Mouse (Mus musculus): ENCODE results near the gene Fezf1. TPM values are rescaled to one million over a fixed set of nuclear protein-coding genes. Genes with fewer than 3 reads are reported as not detected.

Gene Fezf1
- polyA plus RNA-seq, 1 experiment = not detected

DNA sequence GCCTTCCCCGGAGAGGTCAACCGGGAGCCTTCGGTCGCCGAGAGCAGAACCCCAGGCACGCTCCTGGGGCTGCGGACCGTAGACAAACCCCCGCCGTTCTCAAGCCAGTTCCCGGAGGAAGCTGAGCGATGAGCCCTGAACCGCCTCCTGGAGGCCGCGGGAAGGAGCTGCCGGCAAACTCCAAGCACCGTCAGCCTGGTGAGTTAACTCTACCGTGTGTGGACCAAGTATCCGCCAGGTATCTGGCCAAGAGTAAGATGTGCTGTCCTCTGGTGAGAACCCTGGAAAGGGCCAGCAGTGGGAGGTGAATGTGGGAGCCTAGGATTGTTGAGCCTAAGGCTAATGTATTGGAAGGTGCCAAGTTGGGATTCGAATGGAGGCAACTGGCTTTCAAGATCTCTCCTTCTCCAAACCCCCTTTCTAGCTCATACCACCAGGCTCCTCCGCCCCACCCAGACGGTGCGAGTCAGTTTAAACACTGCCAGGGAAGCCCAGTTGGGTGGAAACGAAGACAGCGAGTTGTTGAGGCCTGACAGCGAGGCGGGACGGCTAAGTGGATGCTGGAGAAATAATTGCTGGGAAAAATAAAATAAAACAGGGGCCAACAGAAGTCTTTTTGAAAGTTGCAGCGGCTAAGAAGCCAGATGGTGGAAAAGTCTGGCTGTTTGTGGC is 1.6 kb upstream of the Fezf1 start:
- H3K27me3 ChIP-seq (ENCODE audit: control insufficient read depth, insufficient read depth, low read length, poor library complexity, severe bottlenecking) = peaks cover 30% of the 10 kb centered on the region
- H3K36me3 ChIP-seq (ENCODE audit: control insufficient read depth, insufficient read depth, low read length, poor library complexity, severe bottlenecking) = no peaks in the 10 kb centered on the region
- TF ChIP-seq EP300 (IDR thresholded peaks at IDR 0.05; ENCODE audit: insufficient read depth, low read depth, low read length) = no peak
- TF ChIP-seq CTCF (IDR thresholded peaks at IDR 0.05; ENCODE audit: low read depth, low read length) = no peak
- no peak for TF ChIP-seq POLR2A (IDR thresholded peaks at IDR 0.05; ENCODE audit: insufficient read depth, low read length)
- H3K4me1 ChIP-seq (ENCODE audit: control insufficient read depth, insufficient read depth, low read length) = no peaks in the 10 kb centered on the region
- H3K27ac ChIP-seq (ENCODE audit: insufficient read depth, low read length) = no peak overlapping the region
- no peaks in the 10 kb centered on the region for H3K9me3 ChIP-seq (replicated peaks; ENCODE audit: control insufficient read depth, insufficient read depth, low read length, poor library complexity, severe bottlenecking)
- H3K4me3 ChIP-seq (ENCODE audit: low read depth, low read length) = peak overlapping the region; percentile 56
- peak overlapping the region; percentile 31; the same call in 1 of the 2 replicates for H3K9ac ChIP-seq (ENCODE audit: low read depth, poor library complexity, severe bottlenecking)

DNA sequence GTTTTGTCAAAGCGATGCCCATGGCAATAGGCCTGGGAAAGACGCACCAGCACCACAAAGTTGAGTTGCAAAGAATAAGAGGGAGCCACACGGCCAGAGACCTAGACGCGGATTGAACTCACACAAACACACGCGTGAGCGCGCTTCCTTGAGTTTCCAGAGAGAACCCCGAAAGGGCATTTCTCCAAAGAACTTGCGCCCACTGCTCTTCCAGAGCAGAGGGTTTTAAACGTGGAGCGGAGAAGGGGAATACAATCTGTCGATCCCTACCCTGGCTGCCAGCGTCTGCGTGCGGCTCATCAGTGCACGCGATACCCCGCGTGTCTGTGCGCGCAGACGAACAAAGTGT is 865 bp upstream of the Fezf1 start:
- H3K27ac ChIP-seq (ENCODE audit: insufficient read depth, low read length) = no peak overlapping the region
- H3K9me3 ChIP-seq (replicated peaks; ENCODE audit: control insufficient read depth, insufficient read depth, low read length, poor library complexity, severe bottlenecking) = no peaks in the 10 kb centered on the region
- peaks cover 28% of the 10 kb centered on the region for H3K27me3 ChIP-seq (ENCODE audit: control insufficient read depth, insufficient read depth, low read length, poor library complexity, severe bottlenecking)
- H3K4me3 ChIP-seq (ENCODE audit: low read depth, low read length) = peak overlapping the region; percentile 50
- H3K9ac ChIP-seq (ENCODE audit: low read depth, poor library complexity, severe bottlenecking) = 0 out of 2 replicates have a peak overlapping the region, but pooled peaks have one; percentile 31
- TF ChIP-seq CTCF (IDR thresholded peaks at IDR 0.05; ENCODE audit: low read depth, low read length) (no peak), POLR2A (IDR thresholded peaks at IDR 0.05; ENCODE audit: insufficient read depth, low read length) (no peak)
- no peaks in the 10 kb centered on the region for H3K36me3 ChIP-seq (ENCODE audit: control insufficient read depth, insufficient read depth, low read length, poor library complexity, severe bottlenecking)
- no peaks in the 10 kb centered on the region for H3K4me1 ChIP-seq (ENCODE audit: control insufficient read depth, insufficient read depth, low read length)

DNA sequence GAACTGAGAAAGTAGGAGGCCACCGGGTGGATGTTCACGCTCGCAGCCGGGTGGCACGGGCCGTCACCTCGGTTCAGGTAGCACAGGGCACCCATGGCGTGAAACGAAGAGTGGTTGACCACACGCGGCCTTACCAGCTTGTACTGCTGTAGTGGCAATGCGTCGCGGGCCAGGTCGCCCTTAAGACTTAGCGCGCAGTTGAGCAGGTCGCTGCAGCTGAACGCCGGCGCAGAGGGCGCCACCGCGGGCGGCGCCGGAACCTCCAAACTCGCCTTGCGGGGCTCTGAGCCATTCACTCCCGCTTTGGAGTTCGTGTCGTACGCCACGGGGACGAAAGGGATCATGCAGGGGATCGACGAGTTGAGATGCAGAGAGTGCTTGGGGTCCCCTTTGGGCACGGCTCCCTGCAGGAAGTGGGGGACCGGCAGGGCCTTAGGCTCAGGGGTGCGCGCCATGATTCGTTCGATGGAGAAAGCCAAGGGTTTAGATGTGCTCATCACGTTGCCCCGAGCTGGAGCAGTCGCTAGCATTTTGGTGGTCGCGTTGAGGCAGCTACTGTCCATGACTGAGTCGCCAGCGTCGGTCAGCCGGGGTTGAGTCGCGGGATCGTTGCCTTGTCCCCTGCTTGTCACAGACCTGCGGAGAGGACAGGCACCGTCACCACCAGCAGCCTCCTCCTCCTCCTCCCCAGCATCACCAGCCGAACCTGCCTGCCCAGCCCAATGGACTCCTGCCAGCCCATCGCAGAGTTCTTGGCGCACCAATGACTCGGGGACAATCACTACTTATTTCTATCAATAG is 450 bp downstream of the Fezf1 start:
- Histone ChIP-seq H3K4me3 (ENCODE audit: low read depth, low read length) (peak overlapping the region; percentile 45), H3K27me3 (ENCODE audit: control insufficient read depth, insufficient read depth, low read length, poor library complexity, severe bottlenecking) (peaks cover 24% of the 10 kb centered on the region), H3K36me3 (ENCODE audit: control insufficient read depth, insufficient read depth, low read length, poor library complexity, severe bottlenecking) (no peaks in the 10 kb centered on the region), H3K9me3 (replicated peaks; ENCODE audit: control insufficient read depth, insufficient read depth, low read length, poor library complexity, severe bottlenecking) (no peaks in the 10 kb centered on the region), H3K27ac (ENCODE audit: insufficient read depth, low read length) (no peak overlapping the region), H3K4me1 (ENCODE audit: control insufficient read depth, insufficient read depth, low read length) (no peaks in the 10 kb centered on the region), H3K9ac (ENCODE audit: low read depth, poor library complexity, severe bottlenecking) (no peak overlapping the region)
- TF ChIP-seq EP300 (IDR thresholded peaks at IDR 0.05; ENCODE audit: insufficient read depth, low read depth, low read length) (no peak), CTCF (IDR thresholded peaks at IDR 0.05; ENCODE audit: low read depth, low read length) (no peak), POLR2A (IDR thresholded peaks at IDR 0.05; ENCODE audit: insufficient read depth, low read length) (no peak)

- peak overlapping the region; percentile 45 for H3K4me3 ChIP-seq (ENCODE audit: low read depth, low read length)
- H3K27me3 ChIP-seq (ENCODE audit: control insufficient read depth, insufficient read depth, low read length, poor library complexity, severe bottlenecking) = peaks cover 20% of the 10 kb centered on the region
- no peak for TF ChIP-seq CTCF (IDR thresholded peaks at IDR 0.05; ENCODE audit: low read depth, low read length)
- TF ChIP-seq POLR2A (IDR thresholded peaks at IDR 0.05; ENCODE audit: insufficient read depth, low read length) = no peak
- no peak for TF ChIP-seq EP300 (IDR thresholded peaks at IDR 0.05; ENCODE audit: insufficient read depth, low read depth, low read length)
- no peaks in the 10 kb centered on the region for H3K4me1 ChIP-seq (ENCODE audit: control insufficient read depth, insufficient read depth, low read length)
- no peaks in the 10 kb centered on the region for H3K9me3 ChIP-seq (replicated peaks; ENCODE audit: control insufficient read depth, insufficient read depth, low read length, poor library complexity, severe bottlenecking)
- H3K9ac ChIP-seq (ENCODE audit: low read depth, poor library complexity, severe bottlenecking) = no peak overlapping the region
- no peaks in the 10 kb centered on the region for H3K36me3 ChIP-seq (ENCODE audit: control insufficient read depth, insufficient read depth, low read length, poor library complexity, severe bottlenecking)
- no peak overlapping the region for H3K27ac ChIP-seq (ENCODE audit: insufficient read depth, low read length)
Measured at GRCm38 (mm10) chr6:23246790-23247511, 1.2 kb downstream of the Fezf1 start.

DNA sequence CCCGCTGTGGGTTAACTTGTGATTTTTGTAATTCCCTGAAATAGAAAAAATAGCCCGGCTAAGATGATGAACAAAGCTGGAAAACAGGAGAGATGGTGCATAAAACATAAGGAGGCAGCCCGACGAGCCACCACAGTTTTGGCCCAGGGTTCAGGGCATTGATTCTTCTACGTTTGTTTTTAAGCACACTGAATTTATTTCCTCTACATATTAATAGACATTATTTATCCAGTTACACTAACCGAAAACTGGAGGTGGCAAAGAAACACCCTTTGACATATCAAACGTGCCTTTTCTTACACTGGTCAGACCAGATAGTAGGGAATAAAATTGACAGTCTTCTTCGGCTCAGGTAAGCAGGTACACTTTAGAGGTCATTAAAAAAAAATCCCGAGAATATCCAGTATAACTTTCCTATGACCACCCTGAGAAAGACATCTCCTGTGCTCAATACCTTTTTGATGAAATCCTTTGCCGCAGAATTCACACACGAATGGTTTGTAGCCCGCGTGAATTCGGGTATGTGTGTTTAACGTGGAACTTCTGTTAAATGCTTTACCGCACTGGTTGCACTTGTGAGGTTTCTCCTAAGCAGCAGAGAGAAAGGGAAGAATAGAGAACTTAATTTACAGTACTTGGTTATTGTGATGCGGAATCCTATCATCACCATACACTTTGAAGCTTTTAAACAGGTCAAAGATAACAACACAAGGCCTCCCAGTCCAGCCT is 1.9 kb downstream of the Fezf1 start:
- Histone ChIP-seq H3K9me3 (replicated peaks; ENCODE audit: control insufficient read depth, insufficient read depth, low read length, poor library complexity, severe bottlenecking) (no peaks in the 10 kb centered on the region), H3K4me1 (ENCODE audit: control insufficient read depth, insufficient read depth, low read length) (no peaks in the 10 kb centered on the region)

More for the DNA sequence above, 1.9 kb downstream of the Fezf1 start:
- no peaks in the 10 kb centered on the region for H3K36me3 ChIP-seq (ENCODE audit: control insufficient read depth, insufficient read depth, low read length, poor library complexity, severe bottlenecking)
- no peak overlapping the region for H3K4me3 ChIP-seq (ENCODE audit: low read depth, low read length)
- H3K27ac ChIP-seq (ENCODE audit: insufficient read depth, low read length) = no peak overlapping the region
- TF ChIP-seq CTCF (IDR thresholded peaks at IDR 0.05; ENCODE audit: low read depth, low read length) (no peak), POLR2A (IDR thresholded peaks at IDR 0.05; ENCODE audit: insufficient read depth, low read length) (no peak), EP300 (IDR thresholded peaks at IDR 0.05; ENCODE audit: insufficient read depth, low read depth, low read length) (no peak)
- no peak overlapping the region for H3K9ac ChIP-seq (ENCODE audit: low read depth, poor library complexity, severe bottlenecking)
- H3K27me3 ChIP-seq (ENCODE audit: control insufficient read depth, insufficient read depth, low read length, poor library complexity, severe bottlenecking) = peaks cover 20% of the 10 kb centered on the region
